Mouse (Mus musculus) mesoderm, embryonic 11.5 days (tissue): ENCODE data around the gene Olfr507.
"Not testable (repeated sequence)": the region's sequence is repeated elsewhere in the genome, so short reads cannot be mapped to it uniquely, and the experiment has no call there.

Source experiments
- DNase-seq: peaks from one replicate; pipeline ENCODE4 v3.0.0-alpha.2; 2012; ENCODE audit warnings: low read depth, low spot score

Gene Olfr507

DNA sequence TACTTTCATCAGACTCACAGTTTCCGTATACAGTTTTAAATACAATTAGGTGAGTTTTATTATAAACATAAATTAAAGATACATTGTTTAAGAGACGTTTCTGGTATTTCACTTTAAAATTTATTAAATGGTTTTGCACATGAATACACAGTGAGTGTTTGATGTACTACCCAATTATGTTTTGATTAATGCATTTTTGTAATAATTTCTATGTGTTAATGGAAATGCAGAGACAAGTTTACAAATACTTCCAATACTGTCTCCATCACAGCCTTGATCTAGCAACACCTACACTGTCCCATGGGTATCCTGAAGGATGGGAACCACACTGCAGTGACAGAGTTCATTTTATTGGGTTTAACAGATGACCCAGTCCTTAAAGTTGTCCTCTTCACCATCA is at the start of gene Olfr507:
Gene Olfr507, plus strand, starts transcription at position 301 of the 400 bp plus-strand sequence.
- DNase-seq = no peak

DNA sequence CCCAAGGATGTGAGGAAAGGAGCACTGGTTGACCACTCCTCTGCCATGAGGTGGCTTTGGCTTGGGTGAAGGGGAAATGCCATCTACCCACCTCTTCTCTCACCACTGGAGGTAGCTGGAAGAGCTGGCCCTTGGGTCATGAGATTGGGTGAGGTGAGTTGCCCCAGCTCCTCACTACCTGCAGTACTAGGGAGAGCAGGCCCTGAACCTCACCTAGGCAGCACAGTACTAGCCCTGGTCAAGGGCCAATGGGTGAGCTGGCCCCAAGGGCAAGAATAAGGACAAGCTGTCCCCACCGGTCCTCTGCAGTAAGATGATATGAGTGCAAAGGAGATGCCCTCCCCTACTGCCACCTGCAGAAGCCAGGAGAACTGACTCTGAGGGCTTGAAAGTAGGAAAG is 31.8 kb upstream of the Olfr507 start:
- no peak for DNase-seq

DNA sequence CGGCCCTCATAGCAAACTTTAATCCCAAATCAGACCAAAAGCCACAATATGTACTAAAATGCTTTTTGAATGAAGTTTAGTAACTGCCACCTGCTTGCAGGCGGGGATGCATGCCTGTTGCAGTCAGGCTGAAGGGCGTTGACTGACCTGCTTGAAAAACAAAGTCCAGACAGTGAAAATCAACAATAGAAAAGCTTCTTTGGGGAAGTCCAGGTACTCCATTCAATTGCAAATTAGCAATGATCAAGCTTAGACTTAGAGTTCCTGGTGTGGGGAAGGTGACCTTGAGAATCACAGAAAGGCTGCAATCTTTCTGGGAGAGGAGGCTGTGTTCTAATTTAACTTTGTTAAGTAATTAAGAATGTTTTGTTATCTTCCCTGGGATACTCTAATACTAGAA is 19.7 kb upstream of the Olfr507 start:
- DNase-seq = not testable (repeated sequence)

DNA sequence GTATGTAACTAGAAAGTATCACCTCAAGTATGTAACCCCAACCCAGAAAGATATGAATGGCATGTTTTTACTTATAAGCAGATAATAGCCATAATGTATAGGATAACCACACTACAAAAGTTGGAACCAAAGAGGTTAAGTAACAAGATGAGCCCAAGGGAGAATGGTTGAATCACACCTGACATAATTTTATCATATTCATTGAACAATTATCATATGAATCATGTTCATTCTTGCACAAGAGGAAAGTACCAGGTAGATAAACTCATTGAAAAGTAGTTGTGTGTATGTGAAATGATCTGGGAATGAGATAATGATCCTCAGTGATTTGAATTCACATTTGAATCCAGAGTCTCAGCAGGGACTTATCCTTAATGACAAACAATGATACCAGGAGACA is 11.1 kb upstream of the Olfr507 start, which contains the start of gene Olfr506:
Gene Olfr506, plus strand, starts transcription at position 301 of the 400 bp plus-strand sequence.
- no peak for DNase-seq

DNA sequence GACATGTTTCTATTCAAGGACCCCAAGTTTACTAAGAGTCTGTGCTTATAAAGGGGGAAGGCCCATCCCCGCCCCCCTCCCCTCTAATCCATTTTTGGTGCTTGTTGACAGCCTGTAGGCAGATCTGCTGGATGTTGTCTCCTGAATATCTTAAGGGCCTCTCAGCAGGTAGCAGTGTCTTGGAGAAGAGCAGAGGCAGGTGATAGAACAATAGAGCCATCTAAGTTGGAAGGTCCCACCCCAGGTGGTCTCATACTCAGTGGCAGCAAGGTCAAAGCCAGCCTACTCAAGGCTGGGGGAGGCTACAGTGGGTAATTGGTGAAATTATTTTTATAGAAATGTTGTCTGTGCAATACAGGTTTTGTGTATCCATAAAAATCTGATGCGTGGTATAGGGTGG is 7.5 kb upstream of the Olfr507 start:
- no peak for DNase-seq

DNA sequence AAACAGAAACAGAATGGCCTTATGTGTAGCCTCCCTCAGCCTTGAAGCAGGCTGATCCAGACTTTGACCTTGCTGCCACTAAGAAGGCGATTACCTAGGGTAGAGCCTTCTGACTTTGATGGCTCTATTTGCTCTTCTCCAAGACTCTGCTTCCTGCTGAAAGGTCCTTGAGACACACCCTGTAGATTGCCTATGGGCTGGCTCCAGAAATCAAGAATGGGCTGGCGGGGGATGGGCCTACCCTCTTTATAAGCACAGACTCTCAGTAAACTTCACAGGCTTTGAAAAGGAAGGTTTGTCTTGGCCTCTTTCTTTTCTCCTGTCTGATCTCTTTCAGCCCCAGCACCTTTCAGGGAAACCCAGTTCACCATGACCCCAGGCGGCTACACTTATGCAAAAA is 4.8 kb upstream of the Olfr507 start:
- not testable (repeated sequence) for DNase-seq

DNA sequence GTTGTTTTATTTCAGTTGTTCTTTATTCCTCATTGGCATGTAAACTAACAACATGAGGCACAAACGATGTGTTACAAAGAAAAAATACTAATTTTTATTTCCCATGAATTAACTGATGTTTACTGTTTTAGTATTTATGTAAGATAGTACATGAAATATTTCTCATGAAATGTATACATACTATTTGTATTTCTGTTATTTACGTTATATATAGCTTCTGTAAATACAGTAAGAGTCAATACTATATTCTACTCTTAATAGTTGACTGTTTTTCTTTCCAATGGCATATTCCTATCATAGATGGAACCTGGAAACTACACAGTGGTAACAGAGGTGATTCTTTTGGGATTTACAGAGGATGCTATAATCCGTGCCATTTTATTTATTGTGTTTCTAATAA is 8.1 kb downstream of the Olfr507 start, which contains the start of gene Olfr508:
Gene Olfr508, plus strand, starts transcription at position 301 of the 400 bp plus-strand sequence.
- DNase-seq = no peak

DNA sequence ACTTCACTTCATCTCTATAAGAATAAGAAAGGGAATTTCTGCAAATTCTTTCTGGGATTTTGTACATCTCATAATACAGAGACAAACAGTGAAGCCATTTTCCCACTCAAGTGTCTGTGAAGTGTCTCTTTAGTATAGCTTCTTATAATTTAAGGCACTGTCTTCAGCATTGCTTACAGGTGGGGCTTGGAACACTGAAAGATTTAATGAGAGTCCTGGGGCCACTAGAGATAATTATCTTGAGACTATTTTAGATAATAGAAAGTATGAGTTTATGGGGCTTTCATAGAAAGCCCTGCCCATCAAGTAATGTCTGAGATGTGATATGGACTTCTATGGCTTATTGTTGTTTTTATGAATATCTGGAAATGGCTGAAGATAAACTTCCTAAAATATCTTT is 30.2 kb downstream of the Olfr507 start, which contains the start of gene Olfr509:
Gene Olfr509, minus strand, starts transcription at position 101 of the 400 bp plus-strand sequence.
- no peak for DNase-seq

DNA sequence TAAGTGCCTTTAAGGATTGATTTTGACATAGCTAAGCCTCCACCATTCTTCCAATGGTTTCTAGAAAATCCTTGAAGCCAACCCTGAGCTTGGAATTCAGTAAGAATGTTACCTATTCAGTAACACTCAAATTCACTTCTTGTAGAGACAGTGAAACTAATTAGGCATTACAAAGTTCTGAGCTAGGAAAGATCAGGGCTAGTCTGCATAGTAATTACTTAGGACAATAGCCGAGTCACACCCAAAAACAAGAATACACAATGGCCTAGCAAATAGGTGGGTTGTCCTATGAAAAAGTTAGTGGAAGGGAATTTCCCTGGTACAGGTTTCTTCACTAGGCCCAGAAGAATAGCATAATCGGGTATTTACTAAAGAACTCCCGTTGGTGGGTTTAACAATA is 40.8 kb downstream of the Olfr507 start:
- no peak for DNase-seq

DNA sequence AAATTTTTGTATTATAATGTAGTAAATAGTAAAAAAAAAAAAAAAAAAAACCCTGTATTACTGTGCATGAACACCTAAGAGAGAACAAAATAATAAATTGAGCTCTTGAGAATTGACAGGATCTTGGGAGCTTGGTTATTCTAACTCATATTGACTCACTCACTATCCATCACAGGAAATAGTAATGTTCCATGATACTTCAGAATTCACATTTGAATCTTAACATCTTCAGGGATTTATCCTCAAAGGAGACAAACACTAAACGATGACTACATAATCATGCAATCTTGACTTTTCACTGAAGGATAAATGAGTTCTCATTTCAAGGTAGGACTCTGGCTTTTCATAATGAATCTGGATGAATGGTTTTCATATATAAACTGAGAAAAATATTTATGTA is 44.5 kb downstream of the Olfr507 start, which contains the start of gene Olfr510:
Gene Olfr510, plus strand, starts transcription at position 301 of the 400 bp plus-strand sequence.
- no peak for DNase-seq

DNA sequence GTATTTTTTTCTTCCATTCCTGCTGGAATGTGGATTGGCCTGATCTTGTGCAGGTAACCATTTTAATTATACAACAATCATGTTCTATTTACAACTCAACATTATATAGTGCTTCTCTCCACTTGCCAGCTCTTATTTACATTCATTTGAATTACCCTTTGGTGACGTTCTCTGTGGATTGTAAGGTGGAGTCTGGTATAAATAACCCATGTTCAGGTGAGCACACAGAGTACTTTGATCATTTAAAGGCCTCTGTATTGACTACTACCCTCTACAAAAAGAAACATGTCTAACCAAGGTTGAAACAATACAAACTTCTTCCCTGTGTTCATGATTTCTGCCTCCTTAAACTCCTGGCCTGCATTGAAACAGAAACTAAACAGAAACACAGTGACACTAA is 49.4 kb downstream of the Olfr507 start:
- DNase-seq = no peak
